Mouse (Mus musculus): ENCODE data around the gene Susd1. TPM values are rescaled to one million over a fixed set of nuclear protein-coding genes. Genes with fewer than 3 reads are reported as not detected.

The Susd1 gene
- polyA plus RNA-seq, 1 experiment = 1.6 TPM

- WGBS = 56% methylated on average over 5 of the region's 5 CpGs
- no peak overlapping the region for H3K4me3 ChIP-seq (ENCODE audit: low read depth, low read length)
- no peak for TF ChIP-seq POLR2A (IDR thresholded peaks at IDR 0.05; ENCODE audit: low read depth, low read length)
- TF ChIP-seq CTCF (IDR thresholded peaks at IDR 0.05; ENCODE audit: extremely low read depth, insufficient read length, insufficient replicate concordance, low read depth, low read length) = no peak
Observed at GRCm38 (mm10) chr4:59439041-59439440, 608 bp upstream of the Susd1 start.

GRCm38 (mm10) chr4:59435951-59436350, 2.5 kb downstream of the Susd1 start:
- 91% methylated on average over 4 of the region's 4 CpGs for WGBS
- H3K27ac ChIP-seq (ENCODE audit: insufficient read depth, low read depth, low read length) = no peak overlapping the region
- H3K36me3 ChIP-seq (ENCODE audit: control insufficient read depth, insufficient read depth, low read length) = no peaks in the 10 kb centered on the region

More at GRCm38 (mm10) chr4:59439041-59439440, 608 bp upstream of the Susd1 start:
- Histone ChIP-seq H3K27me3 (ENCODE audit: control insufficient read depth, insufficient read depth, low read length) (no peaks in the 10 kb centered on the region), H3K36me3 (ENCODE audit: control insufficient read depth, insufficient read depth, low read length) (no peaks in the 10 kb centered on the region), H3K4me1 (ENCODE audit: control insufficient read depth, insufficient read depth, insufficient read length, low read length) (peaks cover 12% of the 10 kb centered on the region; the same call in 1 of the 2 replicates), H3K27ac (ENCODE audit: insufficient read depth, low read depth, low read length) (no peak overlapping the region)

DNA sequence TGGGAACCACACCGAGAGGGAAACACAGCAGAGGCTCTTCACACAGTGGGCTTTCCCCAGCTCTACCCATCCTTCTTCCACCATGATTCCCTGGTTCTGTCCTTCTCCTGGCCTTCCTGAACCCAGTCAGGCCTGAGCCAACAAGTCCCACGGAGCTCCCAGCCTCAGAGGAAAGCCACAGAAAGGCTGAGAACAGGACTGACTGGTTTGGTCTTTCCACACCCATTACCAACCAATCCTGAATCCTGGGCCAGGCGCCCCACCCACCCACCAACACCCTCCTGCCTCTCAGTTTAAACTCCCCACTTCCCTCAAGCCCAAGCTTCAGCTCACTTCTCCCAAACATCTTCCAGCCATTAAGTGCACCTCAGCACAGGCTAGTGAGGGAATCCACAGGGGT, 4.4 kb downstream of the Susd1 start:
- H3K27me3 ChIP-seq (ENCODE audit: control insufficient read depth, insufficient read depth, low read length) = no peaks in the 10 kb centered on the region
- no peaks in the 10 kb centered on the region for H3K36me3 ChIP-seq (ENCODE audit: control insufficient read depth, insufficient read depth, low read length)
- no peak overlapping the region for H3K4me3 ChIP-seq (ENCODE audit: low read depth, low read length)
- TF ChIP-seq CTCF (IDR thresholded peaks at IDR 0.05; ENCODE audit: extremely low read depth, insufficient read length, insufficient replicate concordance, low read depth, low read length) (no peak), POLR2A (IDR thresholded peaks at IDR 0.05; ENCODE audit: low read depth, low read length) (no peak)
- WGBS = 43% methylated on average over 3 of the region's 3 CpGs
- H3K27ac ChIP-seq (ENCODE audit: insufficient read depth, low read depth, low read length) = no peak overlapping the region
- H3K4me1 ChIP-seq (ENCODE audit: control insufficient read depth, insufficient read depth, insufficient read length, low read length) = peaks cover 4% of the 10 kb centered on the region; the same call in 1 of the 2 replicates

More at GRCm38 (mm10) chr4:59435951-59436350, 2.5 kb downstream of the Susd1 start:
- TF ChIP-seq POLR2A (IDR thresholded peaks at IDR 0.05; ENCODE audit: low read depth, low read length) (no peak), CTCF (IDR thresholded peaks at IDR 0.05; ENCODE audit: extremely low read depth, insufficient read length, insufficient replicate concordance, low read depth, low read length) (no peak)
- no peak overlapping the region for H3K4me3 ChIP-seq (ENCODE audit: low read depth, low read length)
- H3K4me1 ChIP-seq (ENCODE audit: control insufficient read depth, insufficient read depth, insufficient read length, low read length) = peaks cover 12% of the 10 kb centered on the region; the same call in 1 of the 2 replicates
- no peaks in the 10 kb centered on the region for H3K27me3 ChIP-seq (ENCODE audit: control insufficient read depth, insufficient read depth, low read length)

GRCm38 (mm10) chr4:59429128-59429527, 9.3 kb downstream of the Susd1 start:
- Histone ChIP-seq H3K4me3 (ENCODE audit: low read depth, low read length) (no peak overlapping the region), H3K27me3 (ENCODE audit: control insufficient read depth, insufficient read depth, low read length) (no peaks in the 10 kb centered on the region), H3K4me1 (ENCODE audit: control insufficient read depth, insufficient read depth, insufficient read length, low read length) (peaks cover 3% of the 10 kb centered on the region; the same call in 1 of the 2 replicates), H3K27ac (ENCODE audit: insufficient read depth, low read depth, low read length) (no peak overlapping the region), H3K36me3 (ENCODE audit: control insufficient read depth, insufficient read depth, low read length) (no peaks in the 10 kb centered on the region)
- 78% methylated on average over 6 of the region's 6 CpGs for WGBS
- no peak for TF ChIP-seq CTCF (IDR thresholded peaks at IDR 0.05; ENCODE audit: extremely low read depth, insufficient read length, insufficient replicate concordance, low read depth, low read length)
- no peak for TF ChIP-seq POLR2A (IDR thresholded peaks at IDR 0.05; ENCODE audit: low read depth, low read length)

GRCm38 (mm10) chr4:59426429-59426828, 12.0 kb downstream of the Susd1 start:
- no peaks in the 10 kb centered on the region for H3K27me3 ChIP-seq (ENCODE audit: control insufficient read depth, insufficient read depth, low read length)
- no peaks in the 10 kb centered on the region for H3K4me1 ChIP-seq (ENCODE audit: control insufficient read depth, insufficient read depth, insufficient read length, low read length)
- TF ChIP-seq POLR2A (IDR thresholded peaks at IDR 0.05; ENCODE audit: low read depth, low read length) = no peak
- no peak for TF ChIP-seq CTCF (IDR thresholded peaks at IDR 0.05; ENCODE audit: extremely low read depth, insufficient read length, insufficient replicate concordance, low read depth, low read length)
- H3K27ac ChIP-seq (ENCODE audit: insufficient read depth, low read depth, low read length) = no peak overlapping the region
- no peaks in the 10 kb centered on the region for H3K36me3 ChIP-seq (ENCODE audit: control insufficient read depth, insufficient read depth, low read length)
- no peak overlapping the region for H3K4me3 ChIP-seq (ENCODE audit: low read depth, low read length)
- 96% methylated on average over 5 of the region's 5 CpGs for WGBS

GRCm38 (mm10) chr4:59422808-59423207, 15.6 kb downstream of the Susd1 start:
- Histone ChIP-seq H3K4me1 (ENCODE audit: control insufficient read depth, insufficient read depth, insufficient read length, low read length) (no peaks in the 10 kb centered on the region), H3K36me3 (ENCODE audit: control insufficient read depth, insufficient read depth, low read length) (no peaks in the 10 kb centered on the region), H3K4me3 (ENCODE audit: low read depth, low read length) (no peak overlapping the region), H3K27me3 (ENCODE audit: control insufficient read depth, insufficient read depth, low read length) (no peaks in the 10 kb centered on the region), H3K27ac (ENCODE audit: insufficient read depth, low read depth, low read length) (no peak overlapping the region)
- TF ChIP-seq CTCF (IDR thresholded peaks at IDR 0.05; ENCODE audit: extremely low read depth, insufficient read length, insufficient replicate concordance, low read depth, low read length) (no peak), POLR2A (IDR thresholded peaks at IDR 0.05; ENCODE audit: low read depth, low read length) (no peak)

GRCm38 (mm10) chr4:59422025-59422783, 16.2 kb downstream of the Susd1 start:
- Histone ChIP-seq H3K4me1 (ENCODE audit: control insufficient read depth, insufficient read depth, insufficient read length, low read length) (no peaks in the 10 kb centered on the region), H3K27ac (ENCODE audit: insufficient read depth, low read depth, low read length) (no peak overlapping the region), H3K4me3 (ENCODE audit: low read depth, low read length) (no peak overlapping the region), H3K36me3 (ENCODE audit: control insufficient read depth, insufficient read depth, low read length) (no peaks in the 10 kb centered on the region), H3K27me3 (ENCODE audit: control insufficient read depth, insufficient read depth, low read length) (no peaks in the 10 kb centered on the region)
- no peak for TF ChIP-seq CTCF (IDR thresholded peaks at IDR 0.05; ENCODE audit: extremely low read depth, insufficient read length, insufficient replicate concordance, low read depth, low read length)
- TF ChIP-seq POLR2A (IDR thresholded peaks at IDR 0.05; ENCODE audit: low read depth, low read length) = no peak
- 69% methylated on average over 5 of the region's 5 CpGs for WGBS

All from small intestine, adult 2 months (tissue).